Mouse (Mus musculus) forebrain, embryonic 14.5 days (tissue): ENCODE data around the gene Pitpnm3. TPM values are rescaled to one million over a fixed set of nuclear protein-coding genes. Genes with fewer than 3 reads are reported as not detected.

ENCODE experiments used
- ATAC-seq: fragments of 200-750 bp; cut with Nextera tagmentation; 2 replicates; pipeline ENCODE4 v1.8.0; 2017; ENCODE audit warnings: mild to moderate bottlenecking, moderate library complexity
- DNase-seq: peaks from one replicate; pipeline ENCODE4 v3.0.0-alpha.2; 2015; ENCODE audit warnings: low spot score
- H3K27ac ChIP-seq: fragments of 300-500 bp; sonication (generic); 2 replicates; pipeline ENCODE4 v1.5.1; 2014; ENCODE audit warnings: low read depth, mild to moderate bottlenecking, control low read depth, low read length, moderate library complexity
- H3K27me3 ChIP-seq: fragments of 300-500 bp; sonication (generic); replicated peaks from 2 replicates; pipeline ENCODE4 v1.6.1; 2014; ENCODE audit warnings: low read length, control low read depth, mixed read lengths; ENCODE audit not compliant: control insufficient read depth, insufficient read depth
- H3K36me3 ChIP-seq: fragments of 300-500 bp; sonication (generic); 2 replicates; pipeline ENCODE4 v1.6.1; 2014; ENCODE audit warnings: low read length, control low read depth; ENCODE audit not compliant: control insufficient read depth, insufficient read depth
- H3K4me1 ChIP-seq: fragments of 300-500 bp; sonication (generic); 2 replicates; pipeline ENCODE4 v1.6.1; 2014; ENCODE audit warnings: antibody characterized with exemption, low read length, control low read depth; ENCODE audit not compliant: control insufficient read depth, insufficient read depth
- H3K4me2 ChIP-seq: fragments of 300-500 bp; sonication (generic); 2 replicates; pipeline ENCODE4 v1.6.1; 2014; ENCODE audit warnings: mild to moderate bottlenecking, control low read depth, low read length
- H3K4me3 ChIP-seq: fragments of 300-500 bp; sonication (generic); 2 replicates; pipeline ENCODE4 v1.5.1; 2014; ENCODE audit warnings: low read depth, low read length, control low read depth
- H3K9ac ChIP-seq: fragments of 300-500 bp; sonication (generic); 2 replicates; pipeline ENCODE4 v1.6.1; 2014; ENCODE audit warnings: mild to moderate bottlenecking, low read length, control low read depth, moderate library complexity
- H3K9me3 ChIP-seq: fragments of 300-500 bp; sonication (generic); replicated peaks from 2 replicates; pipeline ENCODE4 v1.6.1; 2016; ENCODE audit warnings: low read length, control low read depth, mixed read lengths; ENCODE audit not compliant: control insufficient read depth
- WGBS: fragments of 180-500 bp; shearing (Covaris S2); extraction: QIAGEN DNeasy Blood & Tissue Kit; methylation state at CpG from one replicate; pipeline ENCODE4 v1.1.7; 2014; 5-methylcytosine and 5-hydroxymethylcytosine counted together
- polyA plus RNA-seq: library from polyadenylated mRNA; unstranded; fragments of >200 nt; fragmentation: Nextera tagmentation; extraction: Ambion mirVana; gene quantifications from 2 replicates; pipeline ENCODE4 v1.2.1, GENCODE M21; 2014

Pitpnm3 gene
- polyA plus RNA-seq, 1 experiment from 2014 or later: 0.94 TPM

GRCm38 (mm10) chr11:72130905-72131304 lies 4.7 kb downstream of the Pitpnm3 start:
- 76% methylated on average over 3 of the region's 3 CpGs for WGBS

GRCm38 (mm10) chr11:72130472-72130871 lies 5.1 kb downstream of the Pitpnm3 start:
- Histone ChIP-seq H3K36me3 (no peaks in the 10 kb centered on the region), H3K9ac (no peak overlapping the region), H3K4me3 (no peak overlapping the region), H3K4me1 (peaks cover 14% of the 10 kb centered on the region; the same call in 1 of the 2 replicates), H3K27me3 (peaks cover 17% of the 10 kb centered on the region; the same call in 1 of the 2 replicates), H3K27ac (no peak overlapping the region), H3K9me3 (no peaks in the 10 kb centered on the region), H3K4me2 (no peak overlapping the region)
- 65% methylated on average over 3 of the region's 3 CpGs for WGBS
- 0 out of 2 replicates have a peak, but pooled peaks have one; percentile 21 for ATAC-seq
- no peak for DNase-seq

More at GRCm38 (mm10) chr11:72130905-72131304, 4.7 kb downstream of the Pitpnm3 start:
- Histone ChIP-seq H3K27ac (no peak overlapping the region), H3K4me1 (peaks cover 14% of the 10 kb centered on the region; the same call in 1 of the 2 replicates), H3K4me3 (no peak overlapping the region), H3K27me3 (peaks cover 17% of the 10 kb centered on the region; the same call in 1 of the 2 replicates), H3K36me3 (no peaks in the 10 kb centered on the region), H3K9ac (no peak overlapping the region), H3K9me3 (no peaks in the 10 kb centered on the region), H3K4me2 (no peak overlapping the region)
- ATAC-seq: no peak
- DNase-seq: no peak

- Histone ChIP-seq H3K4me2 (no peak overlapping the region), H3K4me1 (peaks cover 11% of the 10 kb centered on the region; the same call in 1 of the 2 replicates), H3K36me3 (no peaks in the 10 kb centered on the region), H3K27me3 (peaks cover 17% of the 10 kb centered on the region; the same call in 1 of the 2 replicates), H3K4me3 (no peak overlapping the region), H3K9me3 (no peaks in the 10 kb centered on the region), H3K9ac (no peak overlapping the region), H3K27ac (no peak overlapping the region)
- DNase-seq (no peak), ATAC-seq (no peak; the same call in 1 of the 2 replicates)
- WGBS: 9% methylated on average over 11 of the region's 11 CpGs
Observed at GRCm38 (mm10) chr11:72130021-72130420, 5.6 kb downstream of the Pitpnm3 start.

GRCm38 (mm10) chr11:72129032-72129894 lies 6.3 kb downstream of the Pitpnm3 start:
- H3K9ac ChIP-seq: no peak overlapping the region

GRCm38 (mm10) chr11:72127450-72128189 lies 8.0 kb downstream of the Pitpnm3 start:
- Histone ChIP-seq H3K27me3 (no peaks in the 10 kb centered on the region), H3K4me2 (no peak overlapping the region), H3K4me1 (peaks cover 8% of the 10 kb centered on the region; the same call in 1 of the 2 replicates), H3K9ac (no peak overlapping the region), H3K9me3 (no peaks in the 10 kb centered on the region), H3K27ac (no peak overlapping the region), H3K36me3 (no peaks in the 10 kb centered on the region), H3K4me3 (no peak overlapping the region)
- 83% methylated on average over 5 of the region's 5 CpGs for WGBS
- ATAC-seq (no peak), DNase-seq (no peak)

More at GRCm38 (mm10) chr11:72129032-72129894, 6.3 kb downstream of the Pitpnm3 start:
- Histone ChIP-seq H3K27me3 (peaks cover 9% of the 10 kb centered on the region; the same call in 1 of the 2 replicates), H3K4me2 (no peak overlapping the region), H3K4me3 (no peak overlapping the region), H3K27ac (no peak overlapping the region), H3K4me1 (peaks cover 9% of the 10 kb centered on the region; the same call in 1 of the 2 replicates), H3K36me3 (no peaks in the 10 kb centered on the region), H3K9me3 (no peaks in the 10 kb centered on the region)
- DNase-seq (peak; percentile 52), ATAC-seq (no peak)
- WGBS: 59% methylated on average over 8 of the region's 8 CpGs

- no peak overlapping the region for H3K4me2 ChIP-seq
- H3K4me1 ChIP-seq: no peaks in the 10 kb centered on the region; the same call in 1 of the 2 replicates
- no peaks in the 10 kb centered on the region for H3K27me3 ChIP-seq
- ATAC-seq: no peak
- H3K4me3 ChIP-seq: no peak overlapping the region
- no peaks in the 10 kb centered on the region for H3K9me3 ChIP-seq
- no peak overlapping the region for H3K9ac ChIP-seq
- H3K27ac ChIP-seq: no peak overlapping the region
- no peak for DNase-seq
- no peaks in the 10 kb centered on the region for H3K36me3 ChIP-seq
- WGBS: 76% methylated on average over 3 of the region's 3 CpGs
Observed at GRCm38 (mm10) chr11:72125781-72126180, 9.8 kb downstream of the Pitpnm3 start.

- H3K9me3 ChIP-seq: no peaks in the 10 kb centered on the region
- H3K27me3 ChIP-seq: no peaks in the 10 kb centered on the region
- H3K36me3 ChIP-seq: no peaks in the 10 kb centered on the region
- 60% methylated on average over 4 of the region's 4 CpGs for WGBS
- no peak overlapping the region for H3K4me2 ChIP-seq
- H3K4me3 ChIP-seq: no peak overlapping the region
- DNase-seq (no peak), ATAC-seq (no peak)
- H3K27ac ChIP-seq: no peak overlapping the region
- no peaks in the 10 kb centered on the region; the same call in 1 of the 2 replicates for H3K4me1 ChIP-seq
- H3K9ac ChIP-seq: no peak overlapping the region
Observed at GRCm38 (mm10) chr11:72123531-72123930, 12.0 kb downstream of the Pitpnm3 start.

- no peak for ATAC-seq
- no peaks in the 10 kb centered on the region for H3K36me3 ChIP-seq
- DNase-seq: no peak
- H3K27ac ChIP-seq: no peak overlapping the region
- no peaks in the 10 kb centered on the region for H3K9me3 ChIP-seq
- no peak overlapping the region for H3K9ac ChIP-seq
- 88% methylated on average over 6 of the region's 6 CpGs for WGBS
- H3K4me3 ChIP-seq: no peak overlapping the region
- H3K4me2 ChIP-seq: no peak overlapping the region
- H3K27me3 ChIP-seq: no peaks in the 10 kb centered on the region
- H3K4me1 ChIP-seq: no peaks in the 10 kb centered on the region
Observed at GRCm38 (mm10) chr11:72120354-72120753, 15.2 kb downstream of the Pitpnm3 start.
